Mouse (Mus musculus) frontal cortex, postnatal 14 days (tissue): ENCODE measurements around the gene Slc28a1.

Experiments used
- DNase-seq, 2 experiments: peaks; one replicate each; pipeline ENCODE4 v3.0.0; 2022; ENCODE audit warnings: low spot score in 2 of 2

Gene Slc28a1

GRCm38 (mm10) chr7:81114555-81114954 lies at the start of gene Slc28a1:
Gene Slc28a1 (plus strand): TSS chr7:81114799.
- DNase-seq: no peak

- DNase-seq: no peak
Measured at GRCm38 (mm10) chr7:81066714-81067113, 47.9 kb upstream of the Slc28a1 start.

GRCm38 (mm10) chr7:81072463-81072862 lies 42.1 kb upstream of the Slc28a1 start:
- no peak for DNase-seq

GRCm38 (mm10) chr7:81073273-81073672 lies 41.3 kb upstream of the Slc28a1 start:
- DNase-seq: no peak

GRCm38 (mm10) chr7:81074546-81074945 lies 40.1 kb upstream of the Slc28a1 start:
- DNase-seq: no peak

- no peak for DNase-seq
Measured at GRCm38 (mm10) chr7:81075299-81075698, 39.3 kb upstream of the Slc28a1 start.

- DNase-seq: no peak
Measured at GRCm38 (mm10) chr7:81075732-81076131, 38.9 kb upstream of the Slc28a1 start.

- no peak for DNase-seq
Measured at GRCm38 (mm10) chr7:81077009-81077408, 37.6 kb upstream of the Slc28a1 start.

GRCm38 (mm10) chr7:81078740-81079139 lies 35.9 kb upstream of the Slc28a1 start:
- no peak for DNase-seq

GRCm38 (mm10) chr7:81093420-81093965 lies 21.1 kb upstream of the Slc28a1 start:
- DNase-seq: no peak

GRCm38 (mm10) chr7:81094104-81094757 lies 20.4 kb upstream of the Slc28a1 start:
- no peak for DNase-seq

- DNase-seq: no peak
Measured at GRCm38 (mm10) chr7:81100341-81100740, 14.3 kb upstream of the Slc28a1 start.

- DNase-seq: no peak
Measured at GRCm38 (mm10) chr7:81102854-81103253, 11.7 kb upstream of the Slc28a1 start.

GRCm38 (mm10) chr7:81105525-81105924 lies 9.1 kb upstream of the Slc28a1 start:
- DNase-seq: no peak

- DNase-seq: no peak
Measured at GRCm38 (mm10) chr7:81108226-81108625, 6.4 kb upstream of the Slc28a1 start.

- DNase-seq: no peak
Measured at GRCm38 (mm10) chr7:81109717-81110651, 4.6 kb upstream of the Slc28a1 start.

- no peak for DNase-seq
Measured at GRCm38 (mm10) chr7:81110791-81111190, 3.8 kb upstream of the Slc28a1 start.

- DNase-seq: no peak
Measured at GRCm38 (mm10) chr7:81111729-81112128, 2.9 kb upstream of the Slc28a1 start.

- no peak for DNase-seq
Measured at GRCm38 (mm10) chr7:81112686-81113360, 1.8 kb upstream of the Slc28a1 start.

GRCm38 (mm10) chr7:81121099-81121498 lies 6.5 kb downstream of the Slc28a1 start:
- no peak for DNase-seq

GRCm38 (mm10) chr7:81122808-81123207 lies 8.2 kb downstream of the Slc28a1 start:
- no peak for DNase-seq

GRCm38 (mm10) chr7:81123553-81123952 lies 9.0 kb downstream of the Slc28a1 start:
- DNase-seq: no peak
